Mouse (Mus musculus): ENCODE measurements around the gene Usp5.
"Not testable (repeated sequence)": the region's sequence is repeated elsewhere in the genome, so short reads cannot be mapped to it uniquely, and the experiment has no call there.

- not testable (repeated sequence) for TF ChIP-seq CTCF (IDR thresholded peaks at IDR 0.05; ENCODE audit: low read depth, low read length); POLR2A (IDR thresholded peaks at IDR 0.05; ENCODE audit: insufficient read depth, low read length)
Measured at GRCm38 (mm10) chr6:124831199-124831598, 1.9 kb upstream of the Usp5 start.
